Comparison of ENCODE assay signal across 8 mouse cellular contexts in genomic region chr2:180224647-180225043, GRCm38 (mm10). TPM values are rescaled to one million over a fixed set of nuclear protein-coding genes. Genes with fewer than 3 reads are reported as not detected.
DNase-seq lines count a peak whose midpoint lies in the region; ATAC-seq and TF ChIP-seq lines count a peak whose summit lies in the region.

No protein-coding gene starts in this region.

- intact Hi-C loops in left cerebral cortex, postnatal 36 days (cut with DNase I), result no loop called here

- no peaks in the 10 kb centered on the region for H3K9me3 ChIP-seq in embryonic facial prominence, embryonic 15.5 days (replicated peaks)
- no peaks in the 10 kb centered on the region for H3K9me3 ChIP-seq in limb, embryonic 10.5 days (replicated peaks)
- no peaks in the 10 kb centered on the region for H3K9me3 ChIP-seq in neural tube, embryonic 14.5 days (ENCODE audit: control insufficient read depth, low read length)

- no peaks in the 10 kb centered on the region for H3K79me2 ChIP-seq in liver, adult 2 months (ENCODE audit: control insufficient read depth, insufficient read depth, low read length)

- peaks cover 3% of the 10 kb centered on the region; the same call in 1 of the 2 replicates for H3K27me3 ChIP-seq in liver, adult 2 months (ENCODE audit: control insufficient read depth, insufficient read depth, low read length)
- peaks cover 40% of the 10 kb centered on the region for H3K27me3 ChIP-seq in embryonic facial prominence, embryonic 15.5 days
- H3K27me3 ChIP-seq in limb, embryonic 10.5 days (ENCODE audit: low read depth, poor library complexity, severe bottlenecking), result peaks cover 45% of the 10 kb centered on the region
- peaks cover 8% of the 10 kb centered on the region for H3K27me3 ChIP-seq in neural tube, embryonic 14.5 days (ENCODE audit: control insufficient read depth, insufficient read depth, low read length)

- no peak for ATAC-seq in embryonic facial prominence, embryonic 15.5 days (ENCODE audit: insufficient number of reproducible peaks, low FRiP score, low TSS enrichment, low read depth)
- ATAC-seq in neural tube, embryonic 14.5 days (ENCODE audit: low read depth), result no peak

- H3K4me3 ChIP-seq in liver, adult 2 months (ENCODE audit: insufficient read depth, low read depth, low read length), result peak overlapping the region; percentile 61; the same call in 1 of the 2 replicates
- H3K4me3 ChIP-seq in embryonic facial prominence, embryonic 15.5 days (replicated peaks), result peak overlapping the region; percentile 66
- peak overlapping the region; percentile 77 for H3K4me3 ChIP-seq in limb, embryonic 10.5 days
- H3K4me3 ChIP-seq in neural tube, embryonic 14.5 days (ENCODE audit: low read depth, low read length), result peak overlapping the region; percentile 49; the same call in 1 of the 2 replicates

- 0 out of 2 replicates have a peak, but pooled peaks cover 8% of the 10 kb centered on the region for H3K4me1 ChIP-seq in liver, adult 2 months (ENCODE audit: control insufficient read depth, insufficient read depth, low read length)
- H3K4me1 ChIP-seq in embryonic facial prominence, embryonic 15.5 days, result peaks cover 74% of the 10 kb centered on the region
- peaks cover 71% of the 10 kb centered on the region for H3K4me1 ChIP-seq in limb, embryonic 10.5 days
- H3K4me1 ChIP-seq in neural tube, embryonic 14.5 days (ENCODE audit: control insufficient read depth, insufficient read depth, low read length), result peaks cover 17% of the 10 kb centered on the region; the same call in 1 of the 2 replicates

- TF ChIP-seq CTCF in liver, adult 2 months (IDR thresholded peaks at IDR 0.05; ENCODE audit: low read depth, low read length), result no peak

- no peak for DNase-seq in liver, adult 2 months (ENCODE audit: extremely low read depth, low read depth, low spot score)
- DNase-seq in liver, result no peak
- DNase-seq in limb, embryonic 10.5 days (ENCODE audit: low spot score), result no peak
- DNase-seq in retina, postnatal 1 day, result no peak
- DNase-seq in frontal cortex, postnatal 36 days (ENCODE audit: low spot score in 2 of 2), result no peak
- DNase-seq in left cerebral cortex, postnatal 36 days (ENCODE audit: low spot score in 2 of 2), result no peak

- H3K36me3 ChIP-seq in liver, adult 2 months (ENCODE audit: control insufficient read depth, insufficient read depth, low read length), result no peaks in the 10 kb centered on the region
- H3K36me3 ChIP-seq in embryonic facial prominence, embryonic 15.5 days, result no peaks in the 10 kb centered on the region
- H3K36me3 ChIP-seq in limb, embryonic 10.5 days, result no peaks in the 10 kb centered on the region
- H3K36me3 ChIP-seq in neural tube, embryonic 14.5 days (ENCODE audit: control insufficient read depth, insufficient read depth, low read length), result no peaks in the 10 kb centered on the region

- 24% methylated on average over 13 of the region's 13 CpGs for WGBS in liver, adult 2 months
- under 1% methylated on average over 13 of the region's 13 CpGs for WGBS in embryonic facial prominence, embryonic 15.5 days
- WGBS in limb, embryonic 10.5 days, result under 1% methylated on average over 13 of the region's 13 CpGs
- 2% methylated on average over 11 of the region's 13 CpGs for WGBS in neural tube, embryonic 14.5 days

- H3K9ac ChIP-seq in liver, adult 2 months (ENCODE audit: low read depth, low read length), result peak overlapping the region; percentile 11; the same call in 1 of the 2 replicates
- H3K9ac ChIP-seq in embryonic facial prominence, embryonic 15.5 days, result peak overlapping the region; percentile 51; the same call in 1 of the 2 replicates
- no peak overlapping the region for H3K9ac ChIP-seq in neural tube, embryonic 14.5 days (replicated peaks; ENCODE audit: low read depth, low read length)

- H3K27ac ChIP-seq in liver, adult 2 months (replicated peaks; ENCODE audit: insufficient read depth, low read depth, low read length), result no peak overlapping the region
- peak overlapping the region; percentile 86 for H3K27ac ChIP-seq in embryonic facial prominence, embryonic 15.5 days (replicated peaks)
- H3K27ac ChIP-seq in limb, embryonic 10.5 days, result peak overlapping the region; percentile 83; the same call in 1 of the 2 replicates
- no peak overlapping the region for H3K27ac ChIP-seq in neural tube, embryonic 14.5 days (ENCODE audit: low read depth, low read length)

- H3K4me2 ChIP-seq in embryonic facial prominence, embryonic 15.5 days (replicated peaks), result peak overlapping the region; percentile 97
- peak overlapping the region; percentile 99 for H3K4me2 ChIP-seq in neural tube, embryonic 14.5 days (ENCODE audit: low read depth, low read length)

- TF ChIP-seq POLR2A in liver, adult 2 months (IDR thresholded peaks at IDR 0.05; ENCODE audit: extremely low read depth, insufficient read depth, low read length), result no peak

RNA-seq across cellular contexts. Expression of gene Lama5, which starts 1.0 kb away (rescaled TPM):
- total RNA-seq in liver, adult 2 months (2014; rRNA removed), result 0.65 and 0.74 TPM in 2 replicates
- polyA plus RNA-seq in liver, adult 2 months (2012; rRNA removed), result 1.6 and 4.0 TPM in 2 replicates
- polyA plus RNA-seq in embryonic facial prominence, embryonic 15.5 days (2015; fragmentation: Nextera tagmentation; extraction: Ambion mirVana), result 28.0 and 37.2 TPM in 2 replicates
- 18.1 and 18.2 TPM in 2 replicates for polyA plus RNA-seq in limb, embryonic 10.5 days (2016; fragmentation: Nextera tagmentation; extraction: Ambion mirVana)
- polyA plus RNA-seq in neural tube, embryonic 14.5 days (2014; fragmentation: Nextera tagmentation; extraction: Ambion mirVana), result 1.2 and 2.0 TPM in 2 replicates
- total RNA-seq in left cerebral cortex, postnatal 36 days (2021), result 1 to 10 TPM; 6.3 to 7.2 TPM

RNA-seq across cellular contexts. Expression of gene Rps21, which starts 32.5 kb away (rescaled TPM):
- 713 and 1,049 TPM in 2 replicates for total RNA-seq in liver, adult 2 months (2014; rRNA removed)
- polyA plus RNA-seq in liver, adult 2 months (2012; rRNA removed), result 880 and 922 TPM in 2 replicates
- 599 and 606 TPM in 2 replicates for polyA plus RNA-seq in embryonic facial prominence, embryonic 15.5 days (2015; fragmentation: Nextera tagmentation; extraction: Ambion mirVana)
- 530 and 637 TPM in 2 replicates for polyA plus RNA-seq in limb, embryonic 10.5 days (2016; fragmentation: Nextera tagmentation; extraction: Ambion mirVana)
- polyA plus RNA-seq in neural tube, embryonic 14.5 days (2014; fragmentation: Nextera tagmentation; extraction: Ambion mirVana), result 398 and 421 TPM in 2 replicates
- 100 to 1,000 TPM; 622 to 695 TPM for total RNA-seq in left cerebral cortex, postnatal 36 days (2021)

RNA-seq across cellular contexts. Expression of gene Cables2, which starts 48.7 kb away (rescaled TPM):
- total RNA-seq in liver, adult 2 months (2014; rRNA removed), result 8.9 and 10.3 TPM in 2 replicates
- polyA plus RNA-seq in liver, adult 2 months (2012; rRNA removed), result 29.2 and 29.5 TPM in 2 replicates
- 13.5 and 14.2 TPM in 2 replicates for polyA plus RNA-seq in embryonic facial prominence, embryonic 15.5 days (2015; fragmentation: Nextera tagmentation; extraction: Ambion mirVana)
- polyA plus RNA-seq in limb, embryonic 10.5 days (2016; fragmentation: Nextera tagmentation; extraction: Ambion mirVana), result 14.6 and 16.4 TPM in 2 replicates
- 32.9 and 33.3 TPM in 2 replicates for polyA plus RNA-seq in neural tube, embryonic 14.5 days (2014; fragmentation: Nextera tagmentation; extraction: Ambion mirVana)
- total RNA-seq in left cerebral cortex, postnatal 36 days (2021), result 10 to 100 TPM; 26.5 to 31.7 TPM

RNA-seq across cellular contexts. Expression of gene Adrm1, which starts 53.4 kb away (rescaled TPM):
- total RNA-seq in liver, adult 2 months (2014; rRNA removed), result 30.7 and 37.1 TPM in 2 replicates
- polyA plus RNA-seq in liver, adult 2 months (2012; rRNA removed), result 95.4 and 107 TPM in 2 replicates
- polyA plus RNA-seq in embryonic facial prominence, embryonic 15.5 days (2015; fragmentation: Nextera tagmentation; extraction: Ambion mirVana), result 176 and 190 TPM in 2 replicates
- polyA plus RNA-seq in limb, embryonic 10.5 days (2016; fragmentation: Nextera tagmentation; extraction: Ambion mirVana), result 264 and 295 TPM in 2 replicates
- 147 and 154 TPM in 2 replicates for polyA plus RNA-seq in neural tube, embryonic 14.5 days (2014; fragmentation: Nextera tagmentation; extraction: Ambion mirVana)
- total RNA-seq in left cerebral cortex, postnatal 36 days (2021), result 100 to 1,000 TPM in 1 of 2 experiments, 10 to 100 TPM in 1; 95.4 to 105 TPM

Comparison
In these comparisons a context has a peak if more than half of its experiments do, and no peak if none do; other contexts are left out.
1. H3K27ac ChIP-seq: peak in embryonic facial prominence, embryonic 15.5 days (single experiment) and limb, embryonic 10.5 days (single experiment); none in liver, adult 2 months (single experiment) and neural tube, embryonic 14.5 days (single experiment).
2. Peak in every context shown above with its lines, with median percentiles within 50 percentile points of each other: H3K4me3 ChIP-seq.